Mouse (Mus musculus): ENCODE measurements around the gene C1s1.
"Not testable (repeated sequence)": the region's sequence is repeated elsewhere in the genome, so short reads cannot be mapped to it uniquely, and the experiment has no call there.

C1s1 gene

GRCm38 (mm10) chr6:124542284-124542683 is at the start of gene C1s1:
TSS of gene C1s1 (minus strand) at chr6:124542359.
- peak; percentile 23 for DNase-seq (ENCODE audit: low spot score)

- no peak for DNase-seq (ENCODE audit: low spot score)
Measured at GRCm38 (mm10) chr6:124588771-124589170, 46.6 kb upstream of the C1s1 start.

GRCm38 (mm10) chr6:124586266-124586665 is 44.1 kb upstream of the C1s1 start:
- DNase-seq (ENCODE audit: low spot score), result no peak

- peak; percentile 79 for DNase-seq (ENCODE audit: low spot score)
Measured at GRCm38 (mm10) chr6:124585761-124586160, 43.6 kb upstream of the C1s1 start.

DNA sequence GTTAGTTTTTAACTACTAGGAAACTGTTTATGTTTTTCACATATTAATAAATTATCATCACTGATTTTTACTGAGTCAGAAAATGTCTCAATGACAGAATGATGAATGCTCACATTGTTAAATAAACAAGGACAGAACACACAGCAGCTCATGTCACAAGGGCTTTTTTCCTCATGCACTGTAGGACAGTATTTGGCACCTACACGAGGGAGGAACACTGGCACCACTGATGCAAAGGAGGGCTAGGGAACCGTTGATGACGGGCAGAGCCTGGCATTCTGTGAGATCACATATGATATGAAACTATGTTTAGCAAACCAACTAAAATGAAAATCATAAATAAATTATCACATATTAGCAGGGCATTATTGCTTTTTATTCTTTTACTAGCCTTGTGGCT is 42.8 kb upstream of the C1s1 start:
- DNase-seq (ENCODE audit: low spot score), result no peak

DNA sequence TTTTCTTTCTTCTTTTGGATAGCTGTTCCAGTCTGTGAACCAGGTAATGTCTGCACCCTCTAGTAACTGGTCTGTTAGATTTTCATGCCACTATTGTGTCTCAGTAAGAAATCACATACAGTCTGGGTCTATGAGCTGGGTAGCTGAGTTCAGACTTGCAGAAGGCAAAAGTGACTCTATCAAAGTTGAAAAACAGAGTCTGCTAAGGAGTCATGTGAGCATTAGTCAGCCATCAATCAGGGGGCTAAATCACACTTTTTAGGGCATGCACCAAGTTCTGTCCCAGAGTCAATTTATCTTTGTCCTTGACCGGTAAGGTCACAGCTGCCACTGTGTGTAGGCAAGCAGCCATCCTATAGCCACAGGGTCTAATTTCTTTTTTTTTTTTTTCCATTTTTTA is 40.1 kb upstream of the C1s1 start:
- no peak for DNase-seq (ENCODE audit: low spot score)

DNA sequence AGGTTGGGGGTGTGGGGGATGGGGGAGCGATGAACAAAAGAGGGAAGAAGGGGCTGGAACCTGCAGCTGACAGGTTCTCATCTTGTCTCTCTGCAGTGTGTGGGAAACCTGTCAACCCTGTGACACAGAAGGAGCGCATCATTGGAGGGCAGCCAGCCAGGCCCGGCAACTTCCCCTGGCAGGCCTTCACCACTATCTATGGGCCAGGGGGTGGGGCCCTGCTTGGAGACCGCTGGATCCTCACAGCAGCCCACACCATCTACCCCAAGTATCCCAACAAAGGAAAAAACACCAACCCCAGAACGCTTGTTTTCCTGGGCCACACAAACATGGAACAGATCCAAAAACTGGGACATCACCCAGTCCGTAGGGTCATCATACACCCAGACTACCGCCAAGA is 38.0 kb upstream of the C1s1 start:
- peak; percentile 21 for DNase-seq (ENCODE audit: low spot score)

GRCm38 (mm10) chr6:124575155-124575678 is 33.1 kb upstream of the C1s1 start:
- not testable (repeated sequence) for DNase-seq (ENCODE audit: low spot score)

GRCm38 (mm10) chr6:124570026-124570425 is 27.9 kb upstream of the C1s1 start, which contains the start of gene C1rb:
TSS of gene C1rb (plus strand) at chr6:124570294.
- DNase-seq (ENCODE audit: low spot score), result no peak

- not testable (repeated sequence) for DNase-seq (ENCODE audit: low spot score)
Measured at GRCm38 (mm10) chr6:124561611-124562010, 19.5 kb upstream of the C1s1 start.

- not testable (repeated sequence) for DNase-seq (ENCODE audit: low spot score)
Measured at GRCm38 (mm10) chr6:124561156-124561555, 19.0 kb upstream of the C1s1 start.

DNA sequence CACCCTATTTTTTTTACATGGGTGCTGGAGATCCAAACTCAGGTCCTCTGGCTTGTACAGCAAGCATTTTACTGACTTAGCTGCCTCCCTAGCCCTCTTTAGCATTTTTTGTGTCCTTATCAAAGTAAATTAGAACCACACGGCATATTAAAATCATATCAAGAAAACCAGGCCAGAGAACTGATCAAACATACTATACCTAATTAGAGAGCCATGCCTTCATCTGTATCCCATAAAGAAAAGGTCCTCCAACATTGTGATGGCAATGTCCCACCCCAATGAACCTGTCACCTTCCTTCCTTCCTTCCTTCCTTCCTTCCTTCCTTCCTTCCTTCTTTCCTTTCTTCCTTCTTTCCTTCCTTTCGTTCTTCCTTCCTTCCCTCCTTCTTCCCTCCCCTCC is 13.8 kb upstream of the C1s1 start:
- DNase-seq (ENCODE audit: low spot score), result not testable (repeated sequence)

GRCm38 (mm10) chr6:124552766-124553165 is 10.6 kb upstream of the C1s1 start:
- no peak for DNase-seq (ENCODE audit: low spot score)

- no peak for DNase-seq (ENCODE audit: low spot score)
Measured at GRCm38 (mm10) chr6:124549023-124549550, 6.9 kb upstream of the C1s1 start.

DNA sequence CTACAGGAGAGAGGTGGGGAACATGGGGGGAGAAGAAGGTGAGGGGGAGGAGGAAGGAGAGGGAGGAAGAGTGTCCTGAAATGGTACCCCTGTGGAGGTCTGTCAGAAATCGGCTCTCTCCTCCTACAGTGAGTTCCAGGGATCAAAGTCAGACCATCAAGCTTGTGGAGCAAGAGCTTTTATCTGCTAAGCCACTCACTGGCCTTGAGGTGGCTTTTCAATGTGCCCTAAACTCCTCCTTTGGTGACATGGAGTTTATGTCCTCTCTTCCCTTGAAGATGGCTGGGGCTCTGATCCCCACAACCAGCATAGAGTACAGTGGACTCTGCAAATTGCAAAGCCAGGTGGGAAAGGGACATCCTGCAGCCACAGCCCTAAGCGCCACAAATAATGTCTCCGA is 5.8 kb upstream of the C1s1 start:
- not testable (repeated sequence) for DNase-seq (ENCODE audit: low spot score)

DNA sequence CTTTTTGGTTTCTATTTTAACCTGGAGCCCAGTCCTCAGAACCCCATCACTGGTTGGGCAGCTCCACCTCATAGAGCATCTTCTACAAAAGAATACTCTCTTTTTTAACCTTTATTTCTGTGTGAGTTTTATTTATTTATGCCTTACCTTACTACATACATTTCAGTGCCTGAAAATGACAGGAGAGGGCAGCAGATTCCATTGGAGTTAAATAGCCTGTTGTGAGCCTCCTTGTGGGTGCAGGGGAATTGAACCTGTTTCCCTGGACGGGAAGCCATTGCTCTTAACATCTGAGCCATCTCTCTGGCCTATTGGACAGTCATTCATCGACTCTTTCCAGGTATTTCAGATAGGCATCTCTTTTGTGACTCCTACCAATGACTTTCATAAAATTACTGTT is 3.3 kb upstream of the C1s1 start:
- DNase-seq (ENCODE audit: low spot score), result no peak

DNA sequence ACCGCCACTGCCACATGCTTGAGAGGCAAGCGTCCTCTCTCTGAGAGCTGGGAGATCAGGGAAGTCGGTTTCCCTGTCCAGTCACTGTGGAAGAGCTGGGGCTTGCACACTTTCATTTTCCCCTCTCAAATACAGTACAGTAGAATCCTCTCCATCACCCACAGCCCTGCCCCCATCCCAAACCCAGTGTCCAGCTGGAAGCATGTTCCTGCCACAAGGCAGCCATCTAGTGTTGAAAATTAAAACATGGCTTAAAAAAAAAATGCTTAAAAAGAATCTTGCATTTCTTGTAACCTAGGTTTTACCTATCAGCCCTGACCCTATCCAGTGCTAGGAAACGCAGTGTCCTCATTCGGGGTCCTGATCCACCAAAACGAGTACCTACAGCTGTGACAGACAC is 2.3 kb upstream of the C1s1 start:
- DNase-seq (ENCODE audit: low spot score), result no peak

GRCm38 (mm10) chr6:124541176-124541575 is 983 bp downstream of the C1s1 start:
- not testable (repeated sequence) for DNase-seq (ENCODE audit: low spot score)

GRCm38 (mm10) chr6:124536125-124536829 is 5.9 kb downstream of the C1s1 start:
- DNase-seq (ENCODE audit: low spot score), result not testable (repeated sequence)

GRCm38 (mm10) chr6:124531077-124531476 is 11.1 kb downstream of the C1s1 start:
- DNase-seq (ENCODE audit: low spot score), result no peak

- DNase-seq (ENCODE audit: low spot score), result no peak
Measured at GRCm38 (mm10) chr6:124527881-124528280, 14.3 kb downstream of the C1s1 start.

- DNase-seq (ENCODE audit: low spot score), result not testable (repeated sequence)
Measured at GRCm38 (mm10) chr6:124522082-124522481, 20.1 kb downstream of the C1s1 start.

DNA sequence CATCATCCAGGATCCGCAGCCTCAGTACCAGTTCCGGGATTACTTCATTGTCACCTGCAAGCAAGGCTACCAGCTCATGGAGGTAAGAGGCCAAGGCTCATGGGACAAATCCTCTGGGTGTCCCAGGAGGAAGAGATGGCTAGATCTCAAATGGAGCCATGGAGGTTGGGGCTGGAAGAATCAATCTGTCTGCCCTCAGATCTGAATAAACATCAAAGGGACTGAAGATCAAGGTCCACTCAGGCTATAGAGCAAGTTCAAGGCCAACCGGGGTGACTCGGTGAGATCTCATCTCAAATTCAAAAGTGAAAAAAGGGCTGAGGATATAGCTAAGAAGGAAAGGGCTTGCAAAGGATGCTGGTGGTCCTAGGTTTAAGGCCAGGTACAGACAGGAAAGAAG is 24.4 kb downstream of the C1s1 start:
- DNase-seq (ENCODE audit: low spot score), result not testable (repeated sequence)

Data from ovary, adult 18-20 months (tissue).